Mouse (Mus musculus) adrenal gland, adult 8-10 months (tissue): ENCODE data around the gene Aamdc. TPM values are rescaled to one million over a fixed set of nuclear protein-coding genes. Genes with fewer than 3 reads are reported as not detected.

ENCODE experiments used
- DNase-seq: peaks from one replicate; pipeline ENCODE4 v3.0.0; 2022
- total RNA-seq, 4 experiments: library from RNA; stranded (reverse); gene quantifications; 2 replicates each; pipeline ENCODE4 v1.2.4; 2022

The Aamdc gene
- total RNA-seq, 4 experiments from 2014 or later = 33.5 to 41.6 (median 35.7) TPM

DNA sequence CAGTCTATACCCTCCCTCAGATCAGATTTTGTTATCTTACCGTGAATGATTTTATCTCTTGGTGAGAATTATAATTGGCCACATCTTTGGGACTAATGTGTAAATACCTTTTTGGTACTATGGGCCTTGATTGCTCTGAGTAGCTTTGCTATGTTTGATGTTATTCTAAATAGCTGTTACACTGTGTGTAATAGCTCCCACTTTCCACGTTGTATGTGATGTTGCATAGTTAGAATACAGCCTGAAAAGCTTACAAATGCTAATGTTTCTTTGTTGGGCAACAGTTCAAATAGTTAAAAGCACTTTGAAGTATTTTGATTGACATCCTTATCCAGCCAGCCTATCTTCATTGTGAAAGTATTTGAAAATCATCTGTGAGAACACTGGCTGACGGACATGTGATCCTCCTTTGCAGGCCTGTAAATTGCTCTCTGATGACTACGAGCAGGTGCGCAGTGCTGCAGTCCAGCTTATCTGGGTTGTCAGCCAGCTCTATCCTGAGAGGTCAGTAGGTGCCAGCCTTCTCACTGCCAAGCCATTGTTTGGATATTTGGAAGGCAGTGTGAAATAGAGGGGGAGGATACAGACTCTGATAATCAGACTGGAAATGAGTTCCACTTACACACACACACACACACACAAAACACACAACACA, 78.6 kb downstream of the Aamdc start:
- DNase-seq = no peak

Other genes with a start within 250 kb of the Aamdc start
- 10 to 100 TPM; 10.8 to 29.5 (median 17.7) TPM for gene Usp35, start 247.5 kb downstream of the Aamdc start, total RNA-seq
- gene Kctd21, start 247.2 kb downstream of the Aamdc start, total RNA-seq = 1 to 10 TPM; 8.2 to 10.0 (median 9.0) TPM
- gene Alg8, start 207.9 kb downstream of the Aamdc start, total RNA-seq = 10 to 100 TPM; 11.2 to 18.6 (median 15.8) TPM
- 100 to 1,000 TPM; 202 to 264 (median 251) TPM for gene Ndufc2, start 179.5 kb downstream of the Aamdc start, total RNA-seq
- gene Thrsp, start 161.8 kb downstream of the Aamdc start, total RNA-seq = 100 to 1,000 TPM in 3 of 4 experiments, 10 to 100 TPM in 1; 69.8 to 491 (median 335) TPM
- gene Kctd14, start 128.2 kb downstream of the Aamdc start, total RNA-seq = 1 to 10 TPM; 1.8 to 4.0 (median 3.0) TPM
- 10 to 100 TPM; 55.3 to 82.3 (median 72.2) TPM for gene Ints4, start 98.5 kb downstream of the Aamdc start, total RNA-seq
- 10 to 100 TPM; 23.9 to 37.7 (median 31.4) TPM for gene Rsf1, start 392 bp upstream of the Aamdc start, total RNA-seq
- 10 to 100 TPM; 54.5 to 66.7 (median 63.1) TPM for gene Clns1a, start 117.1 kb upstream of the Aamdc start, total RNA-seq
- gene Aqp11, start 158.8 kb upstream of the Aamdc start, total RNA-seq = 1 to 10 TPM; 1.8 to 6.1 (median 3.3) TPM
- gene Pak1, start 209.0 kb upstream of the Aamdc start, total RNA-seq = 10 to 100 TPM; 15.8 to 35.1 (median 27.8) TPM